Mouse (Mus musculus) heart, adult 2 months (tissue): ENCODE measurements around the gene Nrsn2.

Source experiments
- CTCF ChIP-seq: fragments of 200-600 bp; IDR thresholded peaks from 2 replicates; pipeline ENCODE4 v1.8.1; 2022; ENCODE audit warnings: antibody characterized with exemption, mild to moderate bottlenecking, moderate library complexity
- EP300 ChIP-seq: fragments of 200-500 bp; IDR thresholded peaks from 2 replicates; pipeline ENCODE4 v1.6.1; 2011; ENCODE audit warnings: low read depth, low read length, control low read depth; ENCODE audit not compliant: insufficient read depth
- POLR2A ChIP-seq: fragments of 200-500 bp; IDR thresholded peaks from 2 replicates; pipeline ENCODE4 v1.6.1; 2011; ENCODE audit warnings: mild to moderate bottlenecking, low read depth, low read length, control low read depth; ENCODE audit not compliant: insufficient read depth

GRCm38 (mm10) chr2:152357254-152357653 is 19.2 kb downstream of the Nrsn2 start:
- no peak for TF ChIP-seq CTCF
- TF ChIP-seq EP300: no peak
- no peak for TF ChIP-seq POLR2A
